In genomic region chr16:76591956-76592768, GRCm38 (mm10) we compare ENCODE assay signal across 16 mouse cellular contexts.
DNase-seq lines count a peak whose midpoint lies in the region; ATAC-seq lines count a peak whose summit lies in the region.
"Had no signal": no experiment of that assay in that cellular context is flagged by ENCODE, and none has a peak within 500 bp of the region (broad histone marks: within the 10 kb centered on the region; RNA-seq: fewer than 3 reads in every experiment).

No protein-coding gene starts in this region.

- 51% methylated on average over 4 of the region's 4 CpGs for WGBS in limb, embryonic 13.5 days
- 82% methylated on average over 4 of the region's 4 CpGs for WGBS in limb, embryonic 10.5 days
- 44% methylated on average over 4 of the region's 4 CpGs for WGBS in intestine, embryonic 15.5 days

- H3K4me1 ChIP-seq in limb, embryonic 13.5 days: peaks cover 18% of the 10 kb centered on the region
- H3K4me1 ChIP-seq in limb, embryonic 10.5 days: peaks cover 6% of the 10 kb centered on the region
- 0 out of 2 replicates have a peak, but pooled peaks cover 7% of the 10 kb centered on the region for H3K4me1 ChIP-seq in intestine, embryonic 15.5 days (replicated peaks)

- peak; percentile 64; the same call in 1 of the 2 replicates for ATAC-seq in limb, embryonic 13.5 days (ENCODE audit: low FRiP score, low read depth)
- ATAC-seq in intestine, embryonic 15.5 days: peak; percentile 53; the same call in 1 of the 2 replicates
- ATAC-seq: hindbrain, embryonic 16.5 days; Patski had no signal

- H3K4me2 ChIP-seq in limb, embryonic 13.5 days (replicated peaks): no peak overlapping the region
- H3K4me2 ChIP-seq in intestine, embryonic 15.5 days (replicated peaks): no peak overlapping the region
- H3K4me2 ChIP-seq: embryonic facial prominence, embryonic 15.5 days; liver, embryonic 11.5 days had no signal

- DNase-seq in limb, embryonic 10.5 days (ENCODE audit: low spot score): no peak
- DNase-seq in adipocyte (ENCODE audit: low spot score): peak; percentile 82
- peak; percentile 50 for DNase-seq in kidney, postnatal 14 days
- no peak for DNase-seq in heart, postnatal 36 days
- DNase-seq in spleen, adult 18-20 months: no peak
- DNase-seq: cerebellum, postnatal 36 days; heart, adult 18-20 months; heart, postnatal 10 days; right cerebral cortex, postnatal 4 days; thymus, postnatal 4 days had no signal

- no peaks in the 10 kb centered on the region for H3K9me3 ChIP-seq in limb, embryonic 13.5 days
- H3K9me3 ChIP-seq in limb, embryonic 10.5 days (replicated peaks): no peaks in the 10 kb centered on the region
- H3K9me3 ChIP-seq in intestine, embryonic 15.5 days: no peaks in the 10 kb centered on the region
- H3K9me3 ChIP-seq: embryonic facial prominence, embryonic 15.5 days had no signal

- H3K9ac ChIP-seq in limb, embryonic 13.5 days: no peak overlapping the region
- no peak overlapping the region for H3K9ac ChIP-seq in intestine, embryonic 15.5 days
- H3K9ac ChIP-seq: embryonic facial prominence, embryonic 15.5 days had no signal

- intact Hi-C loops in heart, postnatal 36 days (cut with DNase I): no loop called here

- no peak overlapping the region for H3K4me3 ChIP-seq in limb, embryonic 13.5 days
- no peak overlapping the region for H3K4me3 ChIP-seq in limb, embryonic 10.5 days
- H3K4me3 ChIP-seq in intestine, embryonic 15.5 days (replicated peaks): no peak overlapping the region
- H3K4me3 ChIP-seq: embryonic facial prominence, embryonic 15.5 days had no signal

- H3K27me3 ChIP-seq in limb, embryonic 13.5 days: no peaks in the 10 kb centered on the region
- no peaks in the 10 kb centered on the region for H3K27me3 ChIP-seq in limb, embryonic 10.5 days (ENCODE audit: low read depth, poor library complexity, severe bottlenecking)
- no peaks in the 10 kb centered on the region for H3K27me3 ChIP-seq in intestine, embryonic 15.5 days (replicated peaks)
- H3K27me3 ChIP-seq: embryonic facial prominence, embryonic 15.5 days; Patski had no signal

- H3K36me3 ChIP-seq in limb, embryonic 13.5 days: no peaks in the 10 kb centered on the region
- H3K36me3 ChIP-seq in limb, embryonic 10.5 days: no peaks in the 10 kb centered on the region
- no peaks in the 10 kb centered on the region for H3K36me3 ChIP-seq in intestine, embryonic 15.5 days
- H3K36me3 ChIP-seq: embryonic facial prominence, embryonic 15.5 days had no signal

- H3K27ac ChIP-seq in limb, embryonic 13.5 days: no peak overlapping the region
- no peak overlapping the region for H3K27ac ChIP-seq in limb, embryonic 10.5 days
- H3K27ac ChIP-seq in intestine, embryonic 15.5 days: no peak overlapping the region
- H3K27ac ChIP-seq: embryonic facial prominence, embryonic 15.5 days had no signal

Comparison
In these comparisons a context has a peak if more than half of its experiments do, and no peak if none do; other contexts are left out.
1. DNase-seq: peak in adipocyte (single experiment) and kidney, postnatal 14 days (single experiment); none in limb, embryonic 10.5 days (single experiment), heart, postnatal 36 days (0 of 2) and spleen, adult 18-20 months (0 of 2).